ENCODE assay signal across 10 mouse cellular contexts in the genomic region with DNA sequence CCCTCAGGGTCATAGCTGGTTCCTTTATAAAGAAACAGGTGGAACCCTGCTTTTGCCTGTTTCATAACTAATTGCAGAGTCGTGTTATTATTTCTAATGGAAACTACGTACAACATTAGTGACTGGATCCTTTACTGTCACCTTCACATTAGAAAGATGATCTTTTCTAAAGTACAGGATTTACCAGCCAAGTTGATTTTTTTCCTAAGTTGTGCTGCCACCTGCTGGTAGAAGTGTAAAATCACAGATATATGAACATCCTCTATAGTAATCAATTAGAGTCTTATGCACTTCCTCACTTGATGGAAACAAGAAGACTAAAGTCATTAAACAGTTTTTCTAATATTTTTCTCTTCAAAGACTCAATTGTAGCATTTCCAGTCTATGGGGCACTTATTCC. TPM values are rescaled to one million over a fixed set of nuclear protein-coding genes. Genes with fewer than 3 reads are reported as not detected.
DNase-seq lines count a peak whose midpoint lies in the region; ATAC-seq lines count a peak whose summit lies in the region.
"Had no signal": no experiment of that assay in that cellular context is flagged by ENCODE, and none has a peak within 500 bp of the region (broad histone marks: within the 10 kb centered on the region; RNA-seq: fewer than 3 reads in every experiment).

No protein-coding gene starts in this region.

- 12% methylated on average over 2 of the region's 2 CpGs for WGBS in neural tube, embryonic 15.5 days

- no peak overlapping the region for H3K9ac ChIP-seq in neural tube, embryonic 15.5 days (replicated peaks)
- H3K9ac ChIP-seq: embryonic facial prominence, embryonic 15.5 days had no signal

- H3K4me3 ChIP-seq in neural tube, embryonic 15.5 days (replicated peaks): no peak overlapping the region
- H3K4me3 ChIP-seq: embryonic facial prominence, embryonic 15.5 days had no signal

- H3K4me1 ChIP-seq in neural tube, embryonic 15.5 days: peaks cover 4% of the 10 kb centered on the region; the same call in 1 of the 2 replicates

- ATAC-seq in neural tube, embryonic 15.5 days (ENCODE audit: low FRiP score): no peak
- peak; percentile 85 for ATAC-seq in megakaryocyte, adult 5-6 weeks (ENCODE audit: poor library complexity, severe bottlenecking)

- intact Hi-C loops in heart, postnatal 14 days (cut with DNase I): loop anchor here (2.0 to 10.0 kb wide), 3 partner anchors 238 to 792 kb away; a partner anchor contains a TSS

- H3K27ac ChIP-seq in neural tube, embryonic 15.5 days (replicated peaks): no peak overlapping the region
- H3K27ac ChIP-seq: embryonic facial prominence, embryonic 15.5 days had no signal

- no peak overlapping the region for H3K4me2 ChIP-seq in neural tube, embryonic 15.5 days
- H3K4me2 ChIP-seq: embryonic facial prominence, embryonic 15.5 days had no signal

- H3K36me3 ChIP-seq in neural tube, embryonic 15.5 days: no peaks in the 10 kb centered on the region
- H3K36me3 ChIP-seq: embryonic facial prominence, embryonic 15.5 days had no signal

- H3K9me3 ChIP-seq in neural tube, embryonic 15.5 days (replicated peaks): no peaks in the 10 kb centered on the region
- H3K9me3 ChIP-seq: embryonic facial prominence, embryonic 15.5 days had no signal

- peaks cover 7% of the 10 kb centered on the region for H3K27me3 ChIP-seq in neural tube, embryonic 15.5 days (replicated peaks)
- H3K27me3 ChIP-seq: embryonic facial prominence, embryonic 15.5 days had no signal

- DNase-seq in heart, postnatal 14 days: peak; percentile 49 to 75
- no peak for DNase-seq in heart, adult 9 months (ENCODE audit: low spot score in 2 of 2)
- peak; percentile 30 for DNase-seq in neural tube, embryonic 10.5 days (ENCODE audit: extremely low spot score, low spot score)
- DNase-seq in NIH3T3 (ENCODE audit: low read depth): peak; percentile 74
- DNase-seq in cerebellum, postnatal 36 days: peak; percentile 47 to 64
- no peak for DNase-seq in frontal cortex, postnatal 25 days (ENCODE audit: low spot score in 2 of 2)

RNA-seq across cellular contexts. Expression of a gene that starts 5.8 kb away (rescaled TPM):
- 1 to 10 TPM; 2.5 to 4.1 TPM for total RNA-seq in heart, postnatal 14 days (2021)
- 4.2 and 4.8 TPM in 2 replicates for polyA plus RNA-seq in neural tube, embryonic 15.5 days (2015; fragmentation: Nextera tagmentation; extraction: Ambion mirVana)
- total RNA-seq in megakaryocyte, adult 5-6 weeks (2015): 1.2 and 3.5 TPM in 2 replicates
- 1.7 and 2.4 TPM in 2 replicates for total RNA-seq in megakaryocyte, adult 5-6 weeks (2017)

RNA-seq across cellular contexts. Expression of a gene that starts 44.0 kb away (rescaled TPM):
- not detected for total RNA-seq in heart, postnatal 14 days (2021)
- not detected in 2 replicates for polyA plus RNA-seq in neural tube, embryonic 15.5 days (2015; fragmentation: Nextera tagmentation; extraction: Ambion mirVana)
- not detected in 2 replicates for total RNA-seq in megakaryocyte, adult 5-6 weeks (2015)
- total RNA-seq in megakaryocyte, adult 5-6 weeks (2017): not detected in 2 replicates
- polyA plus RNA-seq: embryonic facial prominence, embryonic 15.5 days; liver, embryonic 16.5 days had no signal

Comparison
In these comparisons a context has a peak if more than half of its experiments do, and no peak if none do; other contexts are left out.
1. DNase-seq: peak in heart, postnatal 14 days (2 of 2), neural tube, embryonic 10.5 days (single experiment), NIH3T3 (single experiment) and cerebellum, postnatal 36 days (2 of 2); none in heart, adult 9 months (0 of 2) and frontal cortex, postnatal 25 days (0 of 2).